Mouse (Mus musculus): ENCODE measurements around the gene BC051142.
A peak's percentile ranks its signal among the peaks of the same experiment; 100 is the strongest.
"Not testable (repeated sequence)": the region's sequence is repeated elsewhere in the genome, so short reads cannot be mapped to it uniquely, and the experiment has no call there.

BC051142 gene

GRCm38 (mm10) chr17:34411117-34411516 lies 12.5 kb downstream of the BC051142 start:
- DNase-seq, result peak; percentile 59

- DNase-seq, result no peak
These were observed 21.4 kb downstream of the BC051142 start for GRCm38 (mm10) chr17:34420014-34420413.

GRCm38 (mm10) chr17:34427597-34427996 lies 29.0 kb downstream of the BC051142 start:
- DNase-seq, result no peak

- DNase-seq, result no peak
These were observed 38.5 kb downstream of the BC051142 start for GRCm38 (mm10) chr17:34437120-34437519.

- no peak for DNase-seq
These were observed 39.0 kb downstream of the BC051142 start for GRCm38 (mm10) chr17:34437606-34438005.

- no peak for DNase-seq
These were observed 40.0 kb downstream of the BC051142 start for GRCm38 (mm10) chr17:34438588-34438987.

GRCm38 (mm10) chr17:34439795-34440194 lies 41.2 kb downstream of the BC051142 start:
- peak; percentile 3 for DNase-seq

GRCm38 (mm10) chr17:34441990-34442389 lies 43.4 kb downstream of the BC051142 start:
- DNase-seq, result no peak

- DNase-seq, result no peak
These were observed 49.9 kb downstream of the BC051142 start for GRCm38 (mm10) chr17:34448473-34449041.

- DNase-seq, result no peak
These were observed 59.0 kb downstream of the BC051142 start for GRCm38 (mm10) chr17:34457668-34458067.

- DNase-seq, result no peak
These were observed 60.6 kb downstream of the BC051142 start for GRCm38 (mm10) chr17:34459255-34459654.

GRCm38 (mm10) chr17:34465906-34466305 lies 67.3 kb downstream of the BC051142 start:
- DNase-seq, result not testable (repeated sequence)

GRCm38 (mm10) chr17:34470491-34470890 lies 71.9 kb downstream of the BC051142 start:
- no peak for DNase-seq

GRCm38 (mm10) chr17:34475060-34475459 lies 76.4 kb downstream of the BC051142 start:
- no peak for DNase-seq

GRCm38 (mm10) chr17:34476427-34476826 lies 77.8 kb downstream of the BC051142 start:
- no peak for DNase-seq

GRCm38 (mm10) chr17:34477238-34478013 lies 78.8 kb downstream of the BC051142 start, which contains the start of gene Btnl4:
TSS of gene Btnl4 (minus strand) at chr17:34477318.
- DNase-seq, result not testable (repeated sequence)

GRCm38 (mm10) chr17:34492796-34493195 lies 94.2 kb downstream of the BC051142 start:
- DNase-seq, result no peak

- not testable (repeated sequence) for DNase-seq
These were observed 96.5 kb downstream of the BC051142 start for GRCm38 (mm10) chr17:34495156-34495555.

- no peak for DNase-seq
These were observed 97.9 kb downstream of the BC051142 start for GRCm38 (mm10) chr17:34496539-34496938.

GRCm38 (mm10) chr17:34497319-34497718 lies 98.7 kb downstream of the BC051142 start:
- DNase-seq, result not testable (repeated sequence)

GRCm38 (mm10) chr17:34497726-34498125 lies 99.1 kb downstream of the BC051142 start:
- not testable (repeated sequence) for DNase-seq

- DNase-seq, result no peak
These were observed 109.0 kb downstream of the BC051142 start for GRCm38 (mm10) chr17:34507591-34507990.
